ENCODE assay signal across 11 mouse cellular contexts in genomic region chr13:69538327-69538726, GRCm38 (mm10). TPM values are rescaled to one million over a fixed set of nuclear protein-coding genes. Genes with fewer than 3 reads are reported as not detected.
DNase-seq lines count a peak whose midpoint lies in the region; ATAC-seq and TF ChIP-seq lines count a peak whose summit lies in the region.
"Had no signal": no experiment of that assay in that cellular context is flagged by ENCODE, and none has a peak within 500 bp of the region (broad histone marks: within the 10 kb centered on the region; RNA-seq: fewer than 3 reads in every experiment).

No protein-coding gene starts in this region.

- WGBS in embryonic facial prominence, embryonic 11.5 days = 15% methylated on average over 4 of the region's 4 CpGs
- 33% methylated on average over 4 of the region's 4 CpGs for WGBS in lung, postnatal 0 days
- WGBS in thymus, adult 2 months = 73% methylated on average over 4 of the region's 4 CpGs

- H3K9ac ChIP-seq in embryonic facial prominence, embryonic 11.5 days (replicated peaks; ENCODE audit: low read length) = no peak overlapping the region; the same call in 1 of the 2 replicates
- H3K9ac ChIP-seq in lung, postnatal 0 days (replicated peaks; ENCODE audit: low read depth) = no peak overlapping the region
- H3K9ac ChIP-seq: liver, embryonic 14.5 days had no signal

- ATAC-seq in embryonic facial prominence, embryonic 11.5 days (replicated peaks; ENCODE audit: insufficient number of reproducible peaks, low FRiP score, low TSS enrichment, low read depth) = no peak
- no peak for ATAC-seq in lung, postnatal 0 days

- TF ChIP-seq EP300 in lung, postnatal 0 days (IDR thresholded peaks at IDR 0.05) = no peak

- TF ChIP-seq CTCF in lung, postnatal 0 days (IDR thresholded peaks at IDR 0.05) = no peak
- no peak for TF ChIP-seq CTCF in thymus, adult 2 months (IDR thresholded peaks at IDR 0.05; ENCODE audit: borderline replicate concordance, control insufficient read depth, extremely low read depth, insufficient read depth, low read length, poor library complexity)

- no peak overlapping the region for H3K27ac ChIP-seq in embryonic facial prominence, embryonic 11.5 days (replicated peaks; ENCODE audit: low read depth, low read length)
- no peak overlapping the region for H3K27ac ChIP-seq in lung, postnatal 0 days (ENCODE audit: low read length)
- H3K27ac ChIP-seq in thymus, adult 2 months (ENCODE audit: control insufficient read depth, insufficient read depth, low read length) = no peak overlapping the region
- H3K27ac ChIP-seq: liver, embryonic 14.5 days had no signal

- H3K4me1 ChIP-seq in embryonic facial prominence, embryonic 11.5 days (ENCODE audit: control insufficient read depth, insufficient read depth, low read length) = peaks cover 2% of the 10 kb centered on the region; the same call in 1 of the 2 replicates
- H3K4me1 ChIP-seq in lung, postnatal 0 days (ENCODE audit: insufficient read depth, low read depth, low read length) = no peaks in the 10 kb centered on the region
- H3K4me1 ChIP-seq in thymus, adult 2 months (replicated peaks; ENCODE audit: control insufficient read depth, insufficient read depth, low read length) = peaks cover 6% of the 10 kb centered on the region; the same call in 1 of the 2 replicates

- no peaks in the 10 kb centered on the region for H3K9me3 ChIP-seq in embryonic facial prominence, embryonic 11.5 days (replicated peaks; ENCODE audit: control insufficient read depth, low read length)
- no peaks in the 10 kb centered on the region for H3K9me3 ChIP-seq in lung, postnatal 0 days (ENCODE audit: low read length)

- no peak for TF ChIP-seq POLR2A in thymus, adult 2 months (IDR thresholded peaks at IDR 0.05; ENCODE audit: control insufficient read depth, extremely low read depth, insufficient read depth, low read length, poor library complexity)

- H3K4me3 ChIP-seq in embryonic facial prominence, embryonic 11.5 days (ENCODE audit: low read depth, low read length) = no peak overlapping the region
- no peak overlapping the region for H3K4me3 ChIP-seq in lung, postnatal 0 days (ENCODE audit: low read depth, low read length)
- H3K4me3 ChIP-seq in thymus, adult 2 months (ENCODE audit: control insufficient read depth, insufficient read depth, low read length) = no peak overlapping the region

- H3K36me3 ChIP-seq in embryonic facial prominence, embryonic 11.5 days (replicated peaks; ENCODE audit: control insufficient read depth, insufficient read depth, low read depth, low read length) = no peaks in the 10 kb centered on the region
- H3K36me3 ChIP-seq in lung, postnatal 0 days (ENCODE audit: insufficient read depth, low read length) = no peaks in the 10 kb centered on the region
- H3K36me3 ChIP-seq in thymus, adult 2 months (ENCODE audit: control insufficient read depth, insufficient read depth, low read length) = no peaks in the 10 kb centered on the region

- H3K4me2 ChIP-seq in embryonic facial prominence, embryonic 11.5 days (ENCODE audit: low read depth, low read length) = no peak overlapping the region
- no peak overlapping the region for H3K4me2 ChIP-seq in lung, postnatal 0 days (replicated peaks; ENCODE audit: low read depth, low read length)

- DNase-seq in cerebellum, adult 9-11 months = peak; percentile 26
- no peak for DNase-seq in cerebellum, adult 11 months
- peak; percentile 40 to 48 for DNase-seq in kidney, postnatal 36 days
- DNase-seq in kidney, adult 8-10 months = no peak
- DNase-seq in embryonic facial prominence, embryonic 11.5 days (ENCODE audit: low spot score) = peak; percentile 30
- DNase-seq in lung, postnatal 0 days (ENCODE audit: low spot score) = peak; percentile 71
- no peak for DNase-seq in right cerebral cortex, postnatal 14 days
- no peak for DNase-seq in thymus, adult 2 months
- DNase-seq: kidney, postnatal 4 days; right cerebral cortex, adult 18-20 months had no signal

- H3K27me3 ChIP-seq in embryonic facial prominence, embryonic 11.5 days (ENCODE audit: control insufficient read depth, insufficient read depth, low read length) = no peaks in the 10 kb centered on the region
- H3K27me3 ChIP-seq in lung, postnatal 0 days (replicated peaks; ENCODE audit: insufficient read depth, low read length) = no peaks in the 10 kb centered on the region
- no peaks in the 10 kb centered on the region for H3K27me3 ChIP-seq in thymus, adult 2 months (ENCODE audit: control insufficient read depth, insufficient read depth, low read length)

RNA-seq across cellular contexts. Expression of gene Tent4a, which starts 3.9 kb away (rescaled TPM):
- polyA plus RNA-seq in embryonic facial prominence, embryonic 11.5 days (2014; fragmentation: Nextera tagmentation; extraction: Ambion mirVana) = 6.6 and 7.1 TPM in 2 replicates
- polyA plus RNA-seq in lung, postnatal 0 days (2015; fragmentation: Nextera tagmentation; extraction: Ambion mirVana) = 3.1 TPM in 2 replicates
- 22.2 and 32.2 TPM in 2 replicates for polyA plus RNA-seq in thymus, adult 2 months (2012; rRNA removed)

RNA-seq across cellular contexts. Expression of gene Nsun2, which starts 4.8 kb away (rescaled TPM):
- polyA plus RNA-seq in embryonic facial prominence, embryonic 11.5 days (2014; fragmentation: Nextera tagmentation; extraction: Ambion mirVana) = 152 and 159 TPM in 2 replicates
- polyA plus RNA-seq in lung, postnatal 0 days (2015; fragmentation: Nextera tagmentation; extraction: Ambion mirVana) = 34.7 and 38.1 TPM in 2 replicates
- polyA plus RNA-seq in thymus, adult 2 months (2012; rRNA removed) = 74.1 and 86.5 TPM in 2 replicates

Comparison
In these comparisons a context has a peak if more than half of its experiments do, and no peak if none do; other contexts are left out.
1. DNase-seq: peak in cerebellum, adult 9-11 months (single experiment), kidney, postnatal 36 days (2 of 2), embryonic facial prominence, embryonic 11.5 days (single experiment) and lung, postnatal 0 days (single experiment); none in cerebellum, adult 11 months (single experiment), kidney, adult 8-10 months (0 of 2), right cerebral cortex, postnatal 14 days (single experiment) and thymus, adult 2 months (single experiment).